In the genomic region with DNA sequence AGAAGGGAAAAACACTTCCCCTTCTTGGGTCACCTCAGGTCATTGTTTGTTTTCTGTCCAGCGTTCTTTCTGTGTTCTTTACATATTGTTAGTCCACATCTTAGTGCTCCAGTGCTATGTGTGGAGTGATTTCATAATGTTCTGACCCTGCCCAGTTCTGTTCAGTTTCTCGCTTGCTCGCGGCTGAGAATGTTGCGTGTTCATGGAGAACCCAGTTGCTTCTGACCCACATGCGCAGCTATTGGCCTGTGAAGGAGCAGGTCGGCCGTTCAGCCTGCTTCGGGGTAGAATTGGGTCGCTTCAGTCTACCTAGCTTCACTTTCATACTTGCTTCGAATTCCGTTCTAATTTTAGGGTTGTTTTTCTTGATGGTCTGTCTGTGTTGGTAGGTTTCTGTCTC, we compare ENCODE assay signal across 8 mouse cellular contexts. TPM values are rescaled to one million over a fixed set of nuclear protein-coding genes. Genes with fewer than 3 reads are reported as not detected.
DNase-seq lines count a peak whose midpoint lies in the region; ATAC-seq lines count a peak whose summit lies in the region.

No protein-coding gene starts in this region.

- H3K4me3 ChIP-seq in heart, embryonic 12.5 days: peak overlapping the region; percentile 92
- peak overlapping the region; percentile 100 for H3K4me3 ChIP-seq in midbrain, embryonic 10.5 days

- peak; percentile 19 for DNase-seq in A20 (ENCODE audit: low read depth, low spot score)
- peak; percentile 48 to 49 for DNase-seq in adrenal gland, postnatal 36 days
- DNase-seq in kidney, postnatal 10 days: peak; percentile 51
- no peak for DNase-seq in midbrain, embryonic 10.5 days (ENCODE audit: low spot score)
- DNase-seq in thymus, adult 18-20 months: no peak
- no peak for DNase-seq in frontal cortex, postnatal 10 days (ENCODE audit: low spot score in 2 of 2)
- no peak for DNase-seq in left cerebral cortex, postnatal 10 days (ENCODE audit: extremely low spot score in 1 of 2, low spot score in 2 of 2)

- H3K27me3 ChIP-seq in heart, embryonic 12.5 days (replicated peaks): no peaks in the 10 kb centered on the region
- H3K27me3 ChIP-seq in midbrain, embryonic 10.5 days (ENCODE audit: low read depth, poor library complexity, severe bottlenecking): peaks cover 22% of the 10 kb centered on the region

- H3K9me3 ChIP-seq in heart, embryonic 12.5 days (replicated peaks): 0 out of 2 replicates have a peak, but pooled peaks cover 6% of the 10 kb centered on the region
- H3K9me3 ChIP-seq in midbrain, embryonic 10.5 days (replicated peaks): peaks cover 6% of the 10 kb centered on the region; the same call in 1 of the 2 replicates

- H3K4me1 ChIP-seq in heart, embryonic 12.5 days (replicated peaks): peaks cover 42% of the 10 kb centered on the region
- peaks cover 48% of the 10 kb centered on the region for H3K4me1 ChIP-seq in midbrain, embryonic 10.5 days

- no peak for ATAC-seq in heart, embryonic 12.5 days (ENCODE audit: insufficient number of reproducible peaks, low FRiP score)

- no peak overlapping the region for H3K27ac ChIP-seq in heart, embryonic 12.5 days (ENCODE audit: poor library complexity, severe bottlenecking)
- H3K27ac ChIP-seq in midbrain, embryonic 10.5 days (replicated peaks): no peak overlapping the region

- peaks cover 32% of the 10 kb centered on the region for H3K36me3 ChIP-seq in heart, embryonic 12.5 days
- H3K36me3 ChIP-seq in midbrain, embryonic 10.5 days: peaks cover 55% of the 10 kb centered on the region

- peak overlapping the region; percentile 58 for H3K9ac ChIP-seq in heart, embryonic 12.5 days

- intact Hi-C loops in left cerebral cortex, postnatal 10 days (cut with DNase I): loop anchor here (10.0 kb wide), 1 partner anchor 109 kb away; no protein-coding TSS in a partner anchor

- WGBS in heart, embryonic 12.5 days: 60% methylated on average over 12 of the region's 12 CpGs
- 87% methylated on average over 12 of the region's 12 CpGs for WGBS in midbrain, embryonic 10.5 days

- peak overlapping the region; percentile 80 for H3K4me2 ChIP-seq in heart, embryonic 12.5 days

RNA-seq across cellular contexts. Expression of gene Eif4g3, which starts 2.6 kb away (rescaled TPM):
- 100 to 1,000 TPM in 1 of 2 experiments, 10 to 100 TPM in 1; 81.8 to 111 TPM for total RNA-seq in adrenal gland, postnatal 36 days (2021)
- polyA plus RNA-seq in heart, embryonic 12.5 days (2016; fragmentation: Nextera tagmentation; extraction: Ambion mirVana): 32.7 and 37.2 TPM in 2 replicates
- polyA plus RNA-seq in midbrain, embryonic 10.5 days (2016; fragmentation: Nextera tagmentation; extraction: Ambion mirVana): 34.1 and 36.3 TPM in 2 replicates
- total RNA-seq in left cerebral cortex, postnatal 10 days (2021): 100 to 1,000 TPM; 198 to 199 TPM

Comparison
In these comparisons a context has a peak if more than half of its experiments do, and no peak if none do; other contexts are left out.
1. DNase-seq: peak in A20 (single experiment), adrenal gland, postnatal 36 days (2 of 2) and kidney, postnatal 10 days (single experiment); none in midbrain, embryonic 10.5 days (single experiment), thymus, adult 18-20 months (0 of 2), frontal cortex, postnatal 10 days (0 of 2) and left cerebral cortex, postnatal 10 days (0 of 2).